Mouse (Mus musculus): Measurements from ENCODE around the gene Med9.

DNA sequence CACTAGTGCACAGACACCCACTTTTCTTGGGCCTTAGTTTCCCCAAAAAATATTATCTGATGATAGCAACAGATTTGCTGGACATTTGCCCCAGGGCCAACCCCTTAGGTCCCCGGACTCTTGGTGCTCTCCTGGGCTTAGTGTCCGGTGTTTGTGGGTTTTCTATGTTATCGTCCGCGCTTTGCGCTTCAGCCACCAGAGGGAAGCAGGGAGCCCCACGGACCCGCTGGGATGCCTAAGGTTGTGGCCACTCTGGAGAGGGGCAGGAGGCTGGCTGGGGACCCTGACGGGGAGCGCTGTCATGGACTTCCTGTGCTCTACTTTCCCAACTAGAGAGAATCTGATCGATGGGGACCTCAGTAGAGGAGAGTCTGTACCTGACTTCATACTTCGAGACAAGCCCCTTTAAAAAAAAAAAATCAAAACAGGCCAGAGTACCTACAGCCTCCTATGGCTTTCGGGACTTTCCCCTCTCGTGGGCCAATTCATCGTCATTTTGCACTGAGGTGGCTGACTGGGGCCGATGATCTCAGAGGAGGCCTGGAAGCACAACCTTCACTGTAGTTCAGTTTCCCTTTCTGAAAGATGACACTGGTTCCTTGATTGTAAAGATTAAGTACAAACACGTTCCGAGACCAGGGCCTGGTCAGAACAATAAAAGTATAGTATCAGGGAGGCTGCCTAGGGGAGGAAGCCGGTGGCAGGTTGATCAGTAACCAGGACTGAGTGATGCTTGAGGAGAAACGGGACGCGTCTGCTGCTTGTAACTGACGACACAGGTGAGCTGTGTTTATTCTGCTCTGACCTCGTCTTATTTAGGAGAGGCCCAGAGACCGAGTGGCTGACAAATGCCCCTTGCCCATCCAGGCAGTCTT lies 17.5 kb downstream of the Med9 start:
- TF ChIP-seq FLI1 (IDR thresholded peaks at IDR 0.05; ENCODE audit: low read length), result no peak
- TF ChIP-seq GATA1 (IDR thresholded peaks at IDR 0.05; ENCODE audit: borderline replicate concordance, low read length), result no peak
